Mouse (Mus musculus) neutrophil, adult 5-6 weeks (primary cell): ENCODE results near the gene Bag1. TPM values are rescaled to one million over a fixed set of nuclear protein-coding genes. Genes with fewer than 3 reads are reported as not detected.
"Not testable (repeated sequence)": the region's sequence is repeated elsewhere in the genome, so short reads cannot be mapped to it uniquely, and the experiment has no call there.

Source experiments
- ATAC-seq: fragments of 151-379, 151-347 bp; 2 replicates; pipeline ENCODE4 v1.8.0; 2017; ENCODE audit warnings: mild to moderate bottlenecking, moderate TSS enrichment; ENCODE audit not compliant: insufficient number of reproducible peaks, poor library complexity, low FRiP score, severe bottlenecking; ENCODE audit errors: extremely low read depth
- total RNA-seq: library from RNA; stranded (forward); fragments of 200-1000 nt; gene quantifications from 2 replicates; pipeline ENCODE4 v1.2.3, GENCODE M21; 2017

The Bag1 gene
- total RNA-seq, 1 experiment from 2014 or later = 134 TPM

DNA sequence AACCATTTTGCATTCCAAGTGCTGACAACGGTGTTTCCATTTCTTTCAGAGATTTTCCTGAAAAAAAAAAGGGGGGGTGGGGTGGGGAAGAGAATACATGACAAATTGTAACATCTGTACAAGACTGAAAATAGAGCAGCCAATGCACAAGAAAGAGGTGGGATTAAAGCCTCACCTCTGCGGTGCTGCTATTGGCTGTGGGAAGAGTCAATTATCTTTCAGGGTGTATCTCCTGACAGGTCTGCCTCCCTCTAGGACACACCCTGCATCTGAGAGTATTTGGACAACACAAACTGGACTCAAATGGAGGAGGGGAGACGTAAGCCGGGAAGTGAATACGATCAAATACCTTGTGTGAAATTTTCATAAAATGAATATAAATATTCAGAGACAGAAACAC lies 4.4 kb downstream of the Bag1 start:
- no peak for ATAC-seq

DNA sequence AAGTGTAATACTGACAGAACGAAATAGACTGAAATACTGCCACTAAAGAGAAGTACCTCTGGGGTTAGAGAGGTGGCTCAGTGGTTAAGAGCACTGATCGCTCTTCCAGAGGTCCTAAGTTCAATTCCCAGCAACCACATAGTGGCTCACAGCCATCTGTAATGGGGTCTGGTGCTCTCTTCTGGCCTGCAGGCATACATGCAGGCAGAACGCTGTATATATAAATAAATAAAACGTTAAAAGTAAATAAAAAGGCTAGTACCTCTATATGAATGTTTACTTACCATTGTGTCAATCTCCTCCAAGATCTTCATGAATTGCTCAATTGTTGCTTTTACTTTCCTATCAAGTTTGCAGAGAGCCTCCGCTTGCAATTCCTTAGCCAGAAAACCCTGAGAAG lies 9.3 kb downstream of the Bag1 start:
- no peak for ATAC-seq

DNA sequence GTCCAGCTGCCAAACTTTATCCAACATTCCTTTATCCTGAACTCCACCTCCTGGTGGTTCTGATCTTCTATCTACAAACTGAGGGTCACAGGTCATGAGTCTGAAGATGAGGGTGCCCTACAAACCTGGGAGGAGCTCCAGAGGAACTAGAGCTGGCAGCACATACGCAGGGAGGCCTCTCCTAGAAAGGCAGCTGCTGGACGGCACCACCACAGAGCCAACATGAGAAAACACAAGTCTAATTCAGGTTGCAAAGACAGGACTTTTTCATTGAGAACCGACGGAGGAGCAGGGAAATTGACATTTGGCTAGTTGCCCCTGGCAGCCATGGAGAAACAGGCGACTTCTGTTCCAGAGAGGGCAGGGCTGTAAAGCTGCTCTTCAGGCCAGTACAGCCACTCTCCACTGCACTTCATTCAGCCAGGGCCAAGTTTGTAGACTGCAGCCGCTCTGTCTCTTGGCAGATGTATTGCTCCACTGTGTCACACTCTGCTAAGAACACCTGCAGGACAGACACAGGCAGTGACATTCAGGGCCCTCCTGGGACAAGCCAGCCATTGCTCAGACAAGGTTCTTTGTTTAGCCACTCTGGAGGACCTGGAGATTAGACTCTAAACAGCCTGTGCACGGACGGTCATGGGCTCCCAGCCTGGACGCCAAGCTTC lies 11.8 kb downstream of the Bag1 start:
- no peak for ATAC-seq

DNA sequence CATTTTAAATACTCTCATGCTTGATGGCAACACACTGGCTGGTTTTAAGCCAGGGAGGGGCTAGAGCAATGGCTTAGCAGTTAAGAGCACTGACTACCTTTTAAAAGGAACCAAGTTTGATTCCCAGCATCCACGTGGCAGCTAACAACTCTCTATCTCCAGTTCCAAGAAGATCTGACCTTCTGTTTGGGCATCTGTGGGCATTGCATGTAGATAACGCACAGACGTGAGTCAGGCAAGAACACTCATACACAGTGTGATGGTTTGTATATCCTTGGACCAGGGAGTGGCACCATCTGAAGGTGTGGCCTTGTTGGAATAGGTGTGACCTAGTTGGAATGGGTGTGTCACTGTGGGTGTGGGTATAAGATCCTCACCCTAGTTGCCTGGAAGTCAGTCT lies 13.7 kb downstream of the Bag1 start:
- not testable (repeated sequence) for ATAC-seq

DNA sequence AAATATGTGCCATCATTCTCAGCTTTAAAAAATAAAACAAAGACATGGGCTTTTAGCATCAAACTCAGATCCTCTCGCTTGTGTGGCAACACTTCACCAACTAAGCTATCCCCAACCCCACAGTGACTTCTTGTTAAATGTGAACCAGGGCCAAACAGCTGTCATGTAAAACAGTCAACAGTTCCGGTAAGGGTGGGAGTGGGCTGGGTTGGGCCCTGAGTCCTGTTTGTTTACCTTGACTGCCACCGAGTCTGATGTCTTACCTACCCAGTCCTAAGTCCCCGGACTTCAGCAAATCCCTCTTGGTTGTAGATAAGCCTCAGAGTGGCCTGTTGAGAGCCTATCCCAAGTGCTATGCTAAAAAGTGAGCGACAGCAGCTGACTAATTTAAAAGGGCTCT lies 14.4 kb downstream of the Bag1 start:
- no peak for ATAC-seq

DNA sequence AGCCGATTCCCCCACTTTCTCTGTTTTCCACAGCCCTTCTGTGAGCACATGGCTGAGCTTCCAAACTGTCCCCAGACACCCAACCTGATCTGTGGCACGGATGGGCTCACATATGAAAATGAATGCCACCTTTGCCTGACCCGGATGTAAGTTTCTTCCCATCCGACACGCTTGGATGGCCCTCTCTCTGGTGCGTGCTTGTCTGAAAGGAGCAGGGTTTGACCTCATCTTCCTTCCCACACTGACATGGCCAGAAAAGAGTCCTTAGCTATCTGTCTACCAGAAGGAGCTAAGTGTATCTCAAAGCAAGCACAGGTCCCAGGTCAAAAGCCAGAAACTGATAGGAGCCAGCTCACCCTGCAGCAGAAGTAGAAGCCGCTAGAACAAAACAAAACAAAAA lies 19.0 kb downstream of the Bag1 start:
- no peak for ATAC-seq

DNA sequence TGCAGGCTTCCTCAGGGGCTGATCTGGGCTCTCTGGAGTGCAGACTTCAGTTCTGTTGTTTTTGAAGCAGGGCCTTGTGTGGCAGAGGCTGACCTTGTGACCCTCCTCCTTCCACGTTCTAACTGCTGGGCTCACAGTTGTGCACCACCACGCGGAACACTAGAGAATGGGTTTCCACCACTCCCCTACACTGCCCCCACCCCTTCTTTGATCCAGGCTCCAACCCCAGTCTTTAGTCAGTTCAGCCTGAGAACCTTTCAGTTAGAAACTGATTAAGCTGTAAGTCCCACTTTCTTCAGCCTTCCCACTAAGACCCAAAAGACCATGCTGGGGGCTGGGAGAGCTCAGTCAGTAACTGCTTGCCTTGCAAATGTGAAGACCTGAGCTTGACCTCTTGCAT lies 22.5 kb downstream of the Bag1 start:
- no peak for ATAC-seq

DNA sequence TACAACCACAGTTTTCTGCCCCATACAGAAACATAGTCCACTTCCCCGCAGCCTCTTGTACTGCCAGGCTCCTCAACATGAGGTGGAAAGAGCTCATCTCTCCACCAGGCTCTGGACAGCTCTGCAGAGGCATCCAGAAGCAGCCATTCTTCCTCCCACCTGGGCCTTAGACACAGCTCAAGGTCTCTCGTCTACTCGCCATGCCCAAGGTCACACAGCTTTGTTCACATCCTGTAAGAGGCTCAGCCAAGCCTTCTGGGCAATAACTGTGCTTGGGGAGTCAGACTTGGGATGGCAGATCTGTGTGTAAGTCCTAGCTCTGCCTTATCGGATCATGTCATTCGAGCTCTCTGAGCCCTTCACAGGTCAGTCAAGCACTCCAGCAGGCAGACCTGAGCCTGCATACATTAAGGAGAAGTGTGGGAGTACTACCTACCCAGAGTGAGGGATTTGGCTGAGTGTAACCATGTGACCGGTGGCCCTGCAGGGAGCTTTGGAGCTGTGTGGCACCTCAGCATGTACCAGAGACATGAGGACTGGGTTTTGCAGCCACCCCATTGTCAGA lies 24.9 kb downstream of the Bag1 start:
- no peak for ATAC-seq

DNA sequence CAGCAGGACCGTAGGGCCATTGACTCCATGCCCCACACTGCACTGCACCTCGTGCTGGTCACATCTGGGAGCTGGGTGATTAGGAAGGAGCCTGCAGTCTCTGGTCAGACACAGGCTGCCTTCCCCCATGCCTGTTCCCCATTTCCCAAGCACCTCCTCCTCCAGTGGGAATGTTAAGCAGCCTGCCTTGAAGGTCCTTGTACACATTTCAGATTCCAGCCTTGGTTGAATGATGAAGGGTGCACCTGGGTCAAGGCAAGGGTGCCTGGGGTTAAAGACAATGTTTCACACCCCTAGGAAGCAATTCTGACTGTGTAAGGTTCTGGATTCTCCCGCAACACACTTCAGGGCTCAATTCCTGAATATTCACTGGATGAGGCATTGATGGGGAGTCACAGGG lies 26.8 kb downstream of the Bag1 start:
- ATAC-seq = no peak

DNA sequence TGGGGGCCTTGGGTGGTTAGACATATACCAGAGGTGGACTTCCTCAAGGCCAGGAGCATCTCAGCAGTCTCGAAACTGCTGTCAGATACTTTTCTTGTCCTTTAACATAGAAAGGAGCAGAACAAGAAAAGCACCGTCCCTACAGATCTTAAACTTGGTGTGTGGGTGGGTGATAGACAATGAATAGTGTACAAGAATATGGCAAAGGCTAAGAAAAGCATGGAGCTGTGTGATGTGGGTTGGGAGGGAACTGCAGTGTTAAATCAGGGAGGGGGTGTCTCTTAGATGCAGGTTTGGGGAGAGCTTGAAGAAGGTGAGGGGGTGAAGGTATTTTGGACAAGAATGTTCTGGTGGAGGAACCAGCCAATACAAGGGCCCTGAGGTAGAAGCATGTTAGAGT lies 27.5 kb downstream of the Bag1 start:
- no peak for ATAC-seq

DNA sequence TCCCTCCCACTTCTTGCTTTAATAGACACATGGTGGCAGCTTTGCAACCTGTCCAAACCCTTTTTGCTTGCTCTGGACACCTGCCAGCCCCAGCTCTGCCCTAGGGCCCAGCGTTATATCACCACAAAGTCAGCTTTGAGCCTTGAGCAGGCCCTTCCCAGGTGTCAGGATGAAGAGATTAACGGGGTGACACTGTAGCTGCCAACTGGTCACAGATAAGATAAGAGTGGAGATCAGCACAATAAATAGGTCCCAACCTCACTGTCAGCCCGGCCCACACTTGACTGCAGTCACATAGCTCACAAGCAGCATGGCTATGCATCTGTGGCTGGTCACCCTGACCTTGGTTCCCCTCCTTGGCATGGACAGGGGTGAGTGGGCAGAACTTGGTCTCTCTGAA lies 28.3 kb downstream of the Bag1 start, which contains the start of gene Spink4:
TSS of gene Spink4 (plus strand) at position 268 of the 400 bp plus-strand sequence.
- ATAC-seq = no peak

DNA sequence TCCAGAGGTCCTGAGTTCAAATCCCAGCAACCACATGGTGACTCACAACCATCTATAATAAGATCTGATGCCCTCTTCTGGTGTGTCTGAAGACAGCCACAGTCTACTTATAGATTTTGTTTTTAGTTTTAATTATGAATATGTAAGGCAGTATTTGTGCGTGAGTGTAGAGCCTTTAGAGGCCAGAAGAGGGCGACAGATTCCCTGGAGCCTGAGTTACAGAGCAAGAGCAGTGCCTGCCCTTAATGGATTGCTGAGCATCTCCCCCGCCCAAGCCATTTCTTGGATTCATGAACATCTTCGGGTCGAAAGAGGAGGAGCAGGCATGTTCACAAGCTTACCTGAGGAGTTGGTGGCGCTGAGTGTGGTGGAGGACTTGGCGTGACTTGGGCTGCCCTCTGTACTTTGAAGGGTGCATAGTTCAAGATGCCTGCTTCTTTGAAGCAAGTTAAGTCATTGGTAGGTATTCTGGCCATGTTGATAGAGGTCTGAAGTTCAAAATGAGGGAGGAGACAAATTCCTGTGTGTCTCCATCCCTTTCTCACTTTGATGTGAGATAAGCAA lies 31.4 kb downstream of the Bag1 start:
- ATAC-seq = no peak

DNA sequence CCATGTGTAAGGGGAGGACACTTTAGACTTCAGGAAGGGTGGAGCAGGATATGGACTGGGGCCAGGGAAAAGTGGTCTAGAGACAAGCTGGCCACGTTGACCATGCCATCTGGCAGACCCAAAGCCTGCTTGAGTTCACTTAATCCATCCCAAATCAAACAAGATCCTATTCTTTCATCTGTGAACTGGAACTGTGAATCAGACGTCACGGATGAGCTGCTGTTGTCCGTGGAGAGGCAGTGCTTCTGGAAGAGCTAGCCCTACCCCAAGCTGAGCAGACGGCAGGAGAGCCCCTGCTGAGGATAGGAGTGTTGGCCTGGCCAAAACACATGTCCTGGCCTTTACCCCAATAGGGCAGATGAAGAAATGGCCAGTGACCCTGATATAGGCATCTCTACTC lies 32.1 kb downstream of the Bag1 start:
- no peak for ATAC-seq

DNA sequence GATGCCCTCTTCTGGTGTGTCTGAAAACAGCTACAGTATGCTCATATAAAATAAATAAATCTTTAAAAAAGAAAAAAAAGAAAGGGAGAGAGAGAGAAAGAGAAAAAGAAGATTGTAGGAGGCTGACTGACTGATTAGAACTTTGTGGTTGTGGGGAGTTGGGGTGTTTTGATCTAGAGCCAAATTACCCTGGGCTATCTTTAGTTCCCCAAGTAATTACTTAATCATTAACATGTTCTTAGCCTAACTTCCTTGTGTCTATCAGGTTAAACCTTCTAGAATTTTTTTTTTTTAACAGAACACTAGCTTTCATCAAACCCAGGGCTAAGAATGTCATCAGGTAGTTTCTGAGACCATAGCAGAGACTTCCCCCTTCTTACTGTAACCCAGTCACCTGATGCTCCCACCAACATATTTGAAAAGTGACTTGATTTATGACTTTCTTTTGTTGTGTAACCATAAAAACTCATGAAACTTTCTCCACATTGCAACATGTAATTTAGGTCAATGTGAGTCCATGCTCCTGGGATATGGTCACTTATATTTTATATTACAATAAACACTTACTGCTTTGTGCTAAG lies 33.7 kb downstream of the Bag1 start:
- ATAC-seq = no peak

DNA sequence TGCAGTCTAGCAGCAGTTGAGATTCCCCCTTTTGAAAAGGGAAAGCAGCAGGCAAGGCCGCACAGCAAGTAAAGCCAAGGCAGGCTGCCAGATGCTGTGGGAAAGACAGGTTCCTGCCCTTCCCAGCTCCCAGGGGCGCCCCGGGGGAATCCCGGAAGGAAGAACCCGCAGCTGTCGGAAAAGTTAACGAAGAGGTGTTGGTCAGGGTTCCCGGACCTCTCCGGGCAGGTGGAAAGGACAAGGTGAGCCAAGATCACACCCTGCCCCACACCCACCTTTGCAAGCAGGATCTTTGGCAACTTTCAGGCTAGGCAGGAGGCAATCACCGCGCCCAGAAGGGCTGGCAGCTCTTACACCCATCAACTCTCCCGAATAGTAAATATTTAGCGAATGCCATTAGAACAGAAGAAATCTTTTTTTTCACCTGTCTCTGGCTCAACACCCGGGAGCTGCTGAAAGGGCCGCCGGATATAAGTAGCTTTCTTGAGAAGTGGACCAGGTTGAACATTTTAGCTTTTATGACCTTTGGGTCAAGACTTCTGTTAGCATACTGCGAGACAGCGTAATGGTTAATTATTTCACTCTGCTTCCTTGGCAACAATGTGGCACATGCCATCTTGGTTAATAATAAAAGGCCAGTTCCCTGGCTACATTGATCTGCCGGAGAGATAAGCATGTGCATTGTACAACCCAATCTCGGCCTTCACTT lies 39.7 kb downstream of the Bag1 start:
- no peak for ATAC-seq

DNA sequence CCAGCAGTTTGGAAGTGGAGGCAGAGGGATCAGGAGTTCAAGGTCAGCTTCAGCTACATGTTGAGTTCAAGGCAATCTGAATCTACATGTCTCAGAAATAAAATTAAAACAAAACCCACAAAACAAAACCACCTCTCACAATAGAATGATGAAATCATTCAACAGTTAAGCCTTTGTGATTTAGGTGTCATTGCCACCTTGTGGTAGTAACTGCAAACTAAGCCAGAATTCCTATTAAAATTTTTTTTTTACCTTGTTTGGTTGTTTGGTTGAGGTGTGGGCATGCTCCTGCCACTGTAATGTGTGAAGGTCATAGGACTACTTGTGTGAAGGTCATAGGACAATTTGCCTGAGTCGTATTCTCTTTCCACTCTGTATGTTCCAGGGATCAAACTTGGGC lies 41.8 kb downstream of the Bag1 start:
- peak; percentile 65; the same call in 1 of the 2 replicates for ATAC-seq

DNA sequence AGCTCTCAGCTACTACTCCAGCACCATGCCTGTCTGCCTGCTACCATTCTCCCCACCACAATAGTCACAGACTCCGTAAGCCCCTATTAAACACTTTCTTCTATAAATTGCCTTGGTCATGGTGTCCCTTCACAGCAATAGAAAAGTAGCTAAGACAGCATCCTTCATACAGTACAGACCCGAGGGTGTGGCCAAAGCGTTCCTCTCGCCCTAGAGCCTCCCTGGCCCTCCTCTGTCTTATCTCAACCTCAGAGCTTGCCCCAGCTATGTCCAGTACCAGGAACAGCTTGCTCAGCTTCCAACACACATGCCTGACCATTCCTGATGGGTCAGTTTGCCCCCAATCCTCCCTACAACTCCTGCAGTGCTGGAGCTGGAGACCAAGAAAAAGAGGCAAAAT lies 47.5 kb downstream of the Bag1 start:
- ATAC-seq = no peak

DNA sequence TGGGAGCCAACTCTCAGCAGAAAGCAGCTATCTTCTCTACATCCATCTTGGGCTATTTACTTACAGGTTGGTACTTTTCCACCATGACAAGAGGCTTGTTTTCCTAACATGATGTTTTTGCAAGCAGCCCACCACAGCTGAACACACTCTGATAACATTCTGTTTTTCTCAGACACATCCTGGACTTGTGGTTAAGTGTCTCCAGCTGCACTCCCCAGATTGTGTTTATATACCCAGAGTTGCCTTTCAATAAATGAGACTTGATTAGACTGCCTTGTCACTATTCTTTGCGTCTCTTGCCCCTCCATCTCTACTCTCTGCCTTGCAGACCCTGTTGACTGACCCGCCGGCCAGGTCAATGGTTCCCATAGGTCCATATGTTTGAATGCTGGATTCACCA lies 48.0 kb downstream of the Bag1 start:
- no peak for ATAC-seq

DNA sequence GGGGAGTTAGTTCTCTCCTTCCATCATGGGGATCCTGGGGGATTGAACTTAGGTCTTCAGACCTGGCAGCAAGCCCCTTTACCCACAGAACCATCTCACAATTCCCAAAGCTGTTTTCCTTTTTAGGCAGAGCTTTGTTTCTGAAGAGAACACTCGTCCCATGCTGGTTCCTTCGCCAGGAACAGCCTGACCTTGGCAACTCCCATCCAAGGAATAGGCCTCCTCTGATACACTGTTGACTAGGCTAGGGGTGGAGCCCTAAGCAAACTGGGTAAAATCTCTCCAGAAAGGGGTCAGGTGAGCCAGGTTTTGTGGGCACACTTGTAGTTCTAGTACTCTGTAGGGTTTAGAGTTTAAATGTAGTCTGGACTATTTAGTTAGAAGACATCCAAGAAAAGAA lies 48.8 kb downstream of the Bag1 start:
- ATAC-seq = no peak
